Mouse (Mus musculus) neural tube, embryonic 14.5 days (tissue): ENCODE results near the gene Slc20a1. TPM values are rescaled to one million over a fixed set of nuclear protein-coding genes. Genes with fewer than 3 reads are reported as not detected.
A peak's percentile ranks its signal among the peaks of the same experiment; 100 is the strongest.

Source experiments
- ATAC-seq: fragments of 200-750 bp; cut with Nextera tagmentation; 2 replicates; pipeline ENCODE4 v1.8.0; 2017; ENCODE audit warnings: low read depth, mild to moderate bottlenecking, moderate TSS enrichment, moderate library complexity
- H3K27ac ChIP-seq: fragments of 300-500 bp; sonication (generic); 2 replicates; pipeline ENCODE4 v1.5.1; 2014; ENCODE audit warnings: low read depth, mild to moderate bottlenecking, control low read depth, low read length, moderate library complexity, mixed read lengths
- H3K27me3 ChIP-seq: fragments of 300-500 bp; sonication (generic); 2 replicates; pipeline ENCODE4 v1.6.1; 2014; ENCODE audit warnings: low read length; ENCODE audit not compliant: control insufficient read depth, insufficient read depth
- H3K36me3 ChIP-seq: fragments of 300-500 bp; sonication (generic); 2 replicates; pipeline ENCODE4 v1.6.1; 2014; ENCODE audit warnings: low read length, mixed read lengths; ENCODE audit not compliant: control insufficient read depth, insufficient read depth
- H3K4me1 ChIP-seq: fragments of 300-500 bp; sonication (generic); 2 replicates; pipeline ENCODE4 v1.6.1; 2014; ENCODE audit warnings: low read length; ENCODE audit not compliant: control insufficient read depth, insufficient read depth
- H3K4me2 ChIP-seq: fragments of 300-500 bp; sonication (generic); 2 replicates; pipeline ENCODE4 v1.6.1; 2014; ENCODE audit warnings: mild to moderate bottlenecking, low read depth, low read length, control low read depth
- H3K4me3 ChIP-seq: fragments of 300-500 bp; sonication (generic); 2 replicates; pipeline ENCODE4 v1.5.1; 2014; ENCODE audit warnings: low read depth, low read length, control low read depth, mixed read lengths
- H3K9ac ChIP-seq: fragments of 300-500 bp; sonication (generic); replicated peaks from 2 replicates; pipeline ENCODE4 v1.6.1; 2014; ENCODE audit warnings: low read depth, mild to moderate bottlenecking, control low read depth, low read length, mixed read lengths
- H3K9me3 ChIP-seq: fragments of 300-500 bp; sonication (generic); 2 replicates; pipeline ENCODE4 v1.6.1; 2016; ENCODE audit warnings: low read length; ENCODE audit not compliant: control insufficient read depth
- WGBS: fragments of 180-500 bp; shearing (Covaris S2); extraction: QIAGEN DNeasy Blood & Tissue Kit; methylation state at CpG from one replicate; pipeline ENCODE4 v1.1.7; 2014; 5-methylcytosine and 5-hydroxymethylcytosine counted together
- polyA plus RNA-seq: library from polyadenylated mRNA; unstranded; fragments of >200 nt; fragmentation: Nextera tagmentation; extraction: Ambion mirVana; gene quantifications from 2 replicates; pipeline ENCODE4 v1.2.1, GENCODE M21; 2014

Slc20a1 gene
- polyA plus RNA-seq, 1 experiment from 2014 or later, result 56.3 TPM

DNA sequence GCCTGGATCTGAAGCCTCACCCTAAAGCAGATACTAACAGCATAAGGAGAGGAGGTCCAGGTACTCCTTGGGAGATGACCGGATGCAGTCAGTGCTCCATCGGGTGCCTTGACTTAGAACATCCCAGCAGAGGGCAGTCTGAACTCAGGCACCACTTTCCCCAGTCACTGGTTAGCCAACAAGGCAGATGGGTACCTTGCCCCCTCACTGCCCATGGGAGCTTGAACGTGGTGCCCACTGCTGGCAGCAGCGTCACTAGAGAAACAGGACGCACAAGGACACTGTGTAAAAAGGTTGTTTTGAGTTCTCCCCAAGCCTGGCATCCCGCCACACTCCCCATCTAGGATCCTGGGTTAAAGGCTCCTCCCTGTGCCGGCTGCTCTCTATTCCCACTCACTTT lies 24.1 kb upstream of the Slc20a1 start:
- Histone ChIP-seq H3K4me2 (no peak overlapping the region), H3K9ac (no peak overlapping the region), H3K27ac (no peak overlapping the region), H3K4me3 (no peak overlapping the region), H3K9me3 (no peaks in the 10 kb centered on the region), H3K27me3 (no peaks in the 10 kb centered on the region), H3K4me1 (no peaks in the 10 kb centered on the region), H3K36me3 (no peaks in the 10 kb centered on the region)
- 37% methylated on average over 7 of the region's 7 CpGs for WGBS
- peak; percentile 28; the same call in 1 of the 2 replicates for ATAC-seq

DNA sequence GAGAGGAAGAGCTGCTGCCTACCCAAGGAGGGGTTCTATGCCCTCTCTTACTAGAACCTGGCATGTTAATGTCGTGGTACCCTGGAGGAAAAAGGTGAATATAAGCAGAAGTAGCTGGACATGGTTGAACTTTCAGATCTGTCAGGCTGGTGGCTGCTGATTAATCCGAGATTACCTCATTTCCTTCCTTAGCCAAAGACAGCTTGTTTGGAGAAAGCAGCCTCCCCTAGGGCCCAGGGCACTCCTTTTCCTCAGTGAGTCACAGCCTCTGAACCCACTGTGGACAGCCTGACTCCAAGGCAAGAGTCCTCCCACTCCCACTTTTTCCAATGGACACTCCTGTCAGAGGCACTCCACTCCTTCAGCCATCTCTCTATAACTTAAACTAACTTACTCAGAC lies 22.9 kb upstream of the Slc20a1 start:
- no peaks in the 10 kb centered on the region for H3K4me1 ChIP-seq
- H3K36me3 ChIP-seq, result no peaks in the 10 kb centered on the region
- H3K4me3 ChIP-seq, result no peak overlapping the region
- H3K27ac ChIP-seq, result no peak overlapping the region
- no peak for ATAC-seq
- no peak overlapping the region for H3K9ac ChIP-seq
- H3K9me3 ChIP-seq, result no peaks in the 10 kb centered on the region
- H3K4me2 ChIP-seq, result no peak overlapping the region
- WGBS, result 68% methylated on average over 2 of the region's 2 CpGs
- H3K27me3 ChIP-seq, result no peaks in the 10 kb centered on the region

DNA sequence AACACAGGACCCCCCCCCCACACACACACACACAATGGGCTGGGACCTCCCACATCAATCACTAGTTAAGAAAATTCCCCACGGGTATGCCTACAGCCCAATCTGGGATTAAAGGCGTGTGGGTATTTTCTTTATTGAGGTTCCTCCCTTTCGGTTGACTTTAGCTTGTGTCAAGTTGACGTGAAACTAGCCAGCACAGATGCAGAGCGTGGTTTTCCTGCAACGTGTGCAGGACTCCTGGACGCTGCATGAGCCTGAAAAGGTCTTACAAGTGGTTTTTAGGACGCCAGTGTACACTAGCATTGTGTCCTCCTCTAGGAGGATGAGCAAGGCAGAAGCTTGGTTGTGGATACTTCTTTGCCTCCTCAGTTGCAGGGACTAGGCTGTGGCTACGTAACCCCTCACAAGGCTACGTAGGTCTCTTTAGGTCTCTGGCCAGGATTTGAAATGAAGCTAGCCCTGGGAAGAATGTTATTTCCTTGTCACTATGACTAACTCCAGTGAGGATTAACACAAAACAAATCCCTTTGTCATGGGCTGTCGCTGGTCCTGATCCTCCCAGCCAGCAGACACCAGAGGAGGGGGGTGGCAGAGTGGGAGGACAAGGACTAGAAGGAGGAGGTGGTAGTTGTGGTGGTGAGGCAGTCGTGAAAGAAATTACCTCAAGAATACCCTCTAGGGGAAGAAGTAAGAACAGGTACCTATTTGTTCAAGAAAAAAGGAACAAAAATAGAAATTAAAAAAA lies 21.7 kb upstream of the Slc20a1 start:
- H3K9ac ChIP-seq, result no peak overlapping the region
- no peaks in the 10 kb centered on the region for H3K4me1 ChIP-seq
- H3K27ac ChIP-seq, result no peak overlapping the region
- WGBS, result 77% methylated on average over 12 of the region's 12 CpGs
- no peaks in the 10 kb centered on the region for H3K9me3 ChIP-seq
- ATAC-seq, result no peak
- no peaks in the 10 kb centered on the region for H3K27me3 ChIP-seq
- H3K4me2 ChIP-seq, result no peak overlapping the region
- no peak overlapping the region for H3K4me3 ChIP-seq
- no peaks in the 10 kb centered on the region for H3K36me3 ChIP-seq

DNA sequence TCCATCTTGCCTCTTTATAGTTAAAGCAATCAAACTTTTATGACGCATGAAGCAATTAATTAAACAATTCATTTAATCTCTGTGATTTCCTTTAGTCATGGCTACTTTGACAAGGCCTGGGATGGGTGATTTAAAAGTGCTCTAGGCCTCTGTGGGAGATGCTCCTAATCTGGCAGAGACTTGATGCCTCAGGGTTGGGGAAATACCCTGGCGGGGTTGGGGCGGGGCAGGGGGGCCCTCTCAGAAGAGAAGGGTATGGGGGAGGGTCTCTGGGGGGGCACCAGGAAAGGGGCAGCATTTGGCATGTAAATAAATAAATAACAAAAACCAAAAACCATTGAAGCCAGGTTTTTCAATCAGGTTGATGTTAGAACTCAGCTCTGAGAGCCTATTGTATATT lies 20.9 kb upstream of the Slc20a1 start:
- H3K9ac ChIP-seq, result no peak overlapping the region
- 41% methylated on average over 3 of the region's 3 CpGs for WGBS
- no peak for ATAC-seq
- H3K27ac ChIP-seq, result no peak overlapping the region
- H3K27me3 ChIP-seq, result no peaks in the 10 kb centered on the region
- no peak overlapping the region for H3K4me2 ChIP-seq
- H3K4me3 ChIP-seq, result no peak overlapping the region
- H3K9me3 ChIP-seq, result no peaks in the 10 kb centered on the region
- no peaks in the 10 kb centered on the region for H3K36me3 ChIP-seq
- H3K4me1 ChIP-seq, result no peaks in the 10 kb centered on the region

DNA sequence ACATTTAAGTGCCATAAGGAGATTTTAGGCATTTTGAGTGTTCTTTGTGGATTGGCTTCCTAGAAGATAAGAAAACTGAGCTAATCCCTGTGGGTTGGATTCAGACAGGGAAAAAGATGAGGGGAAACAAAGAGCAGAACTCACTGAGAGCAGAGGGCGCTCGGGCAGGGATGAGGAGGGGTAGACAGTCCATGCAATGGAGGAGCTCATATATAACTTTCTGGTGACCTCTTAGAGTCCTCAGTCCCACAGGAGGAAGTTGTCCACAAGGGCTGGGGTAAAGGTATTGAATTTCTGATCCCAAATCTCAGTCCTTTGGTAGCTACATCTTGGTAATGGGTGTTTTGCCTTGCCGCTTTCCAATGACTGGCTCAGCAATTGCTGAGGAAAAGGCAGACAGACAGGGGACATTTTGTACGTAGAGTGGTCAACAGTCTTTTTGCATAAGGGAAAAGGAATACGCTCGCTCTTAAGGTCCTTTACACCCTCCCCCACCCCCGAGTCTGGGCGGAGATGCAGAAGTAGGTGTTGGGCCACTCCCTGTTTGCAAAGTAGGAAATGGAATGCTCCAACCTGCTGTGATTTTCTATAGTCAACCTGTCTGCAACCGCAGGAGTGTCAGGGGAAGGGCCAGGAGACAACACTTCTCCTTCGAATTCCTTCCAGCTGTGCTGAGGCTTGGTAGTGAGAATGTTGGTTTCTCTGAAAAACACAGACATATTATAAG lies 20.2 kb upstream of the Slc20a1 start:
- H3K4me1 ChIP-seq, result no peaks in the 10 kb centered on the region
- no peaks in the 10 kb centered on the region for H3K9me3 ChIP-seq
- H3K4me2 ChIP-seq, result no peak overlapping the region
- H3K36me3 ChIP-seq, result no peaks in the 10 kb centered on the region
- H3K4me3 ChIP-seq, result no peak overlapping the region
- no peak overlapping the region for H3K27ac ChIP-seq
- no peak for ATAC-seq
- H3K9ac ChIP-seq, result no peak overlapping the region
- H3K27me3 ChIP-seq, result no peaks in the 10 kb centered on the region
- 51% methylated on average over 10 of the region's 10 CpGs for WGBS

DNA sequence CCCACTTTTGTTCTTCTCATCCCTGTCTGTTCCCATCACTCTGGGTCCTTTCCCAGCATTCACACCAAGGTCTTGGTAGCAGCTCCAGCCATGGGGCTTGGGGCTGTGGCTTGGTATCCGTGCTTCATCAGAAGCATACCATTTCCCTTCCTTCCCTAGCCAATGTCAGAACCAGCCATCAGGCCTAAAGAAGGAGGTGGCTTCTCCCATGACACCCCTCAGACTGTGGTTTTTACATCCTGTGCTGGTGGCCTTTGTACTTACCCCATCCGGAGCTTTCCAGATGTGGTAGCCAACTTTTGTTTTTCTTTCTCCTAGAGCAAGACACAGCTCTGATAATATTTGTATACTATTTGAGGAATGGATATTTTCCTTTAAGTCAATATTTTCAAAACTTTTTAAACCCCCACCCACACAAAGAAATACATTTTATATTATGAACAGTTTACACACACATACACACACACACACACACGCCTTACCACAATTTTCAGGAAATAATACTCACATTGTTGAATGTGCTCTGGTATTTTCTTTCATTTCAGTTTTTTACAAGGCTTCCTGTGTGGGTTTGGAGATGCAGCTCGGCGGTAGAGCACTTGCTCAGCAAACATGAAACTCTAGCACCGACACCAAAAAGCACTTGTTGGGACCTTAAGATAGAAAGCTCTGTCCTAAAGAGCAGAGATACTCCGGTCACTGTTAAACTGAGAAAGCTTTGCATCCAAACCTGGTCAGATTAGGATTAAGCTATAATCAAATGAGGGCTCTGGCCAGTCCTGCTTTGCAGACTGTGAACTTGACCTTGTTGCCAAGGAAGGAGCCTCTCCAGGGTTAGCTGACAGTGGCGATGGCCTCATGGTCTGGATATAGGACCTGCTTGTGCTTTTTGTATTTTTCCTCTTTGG lies 18.4 kb upstream of the Slc20a1 start:
- Histone ChIP-seq H3K9me3 (no peaks in the 10 kb centered on the region), H3K27me3 (no peaks in the 10 kb centered on the region), H3K9ac (no peak overlapping the region), H3K4me3 (no peak overlapping the region), H3K36me3 (no peaks in the 10 kb centered on the region), H3K4me2 (no peak overlapping the region), H3K27ac (no peak overlapping the region), H3K4me1 (no peaks in the 10 kb centered on the region)
- ATAC-seq, result no peak
- 83% methylated on average over 8 of the region's 8 CpGs for WGBS

DNA sequence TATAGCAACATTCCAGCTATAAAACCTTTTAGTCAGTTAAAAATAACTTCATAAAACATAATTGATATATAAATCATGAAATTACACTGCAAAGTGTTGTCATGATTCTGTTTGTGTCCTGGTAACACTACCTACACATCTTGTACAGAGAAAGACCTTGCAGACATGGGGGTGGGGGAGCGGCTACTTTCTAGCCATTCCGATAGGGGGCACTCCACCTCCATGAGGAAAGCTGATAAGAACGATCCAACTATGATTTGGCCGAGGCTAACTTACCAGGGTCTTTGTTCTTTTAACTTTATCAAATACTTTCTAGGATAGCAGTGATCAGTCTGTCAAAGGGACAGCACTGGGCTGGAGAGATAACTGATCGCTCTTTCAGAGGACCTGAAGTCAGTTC lies 17.1 kb upstream of the Slc20a1 start:
- H3K27ac ChIP-seq, result no peak overlapping the region
- WGBS, result 91% methylated on average over 5 of the region's 5 CpGs
- no peaks in the 10 kb centered on the region for H3K9me3 ChIP-seq
- no peaks in the 10 kb centered on the region for H3K27me3 ChIP-seq
- H3K4me3 ChIP-seq, result no peak overlapping the region
- no peak for ATAC-seq
- H3K4me1 ChIP-seq, result no peaks in the 10 kb centered on the region
- H3K36me3 ChIP-seq, result no peaks in the 10 kb centered on the region
- H3K9ac ChIP-seq, result no peak overlapping the region
- H3K4me2 ChIP-seq, result no peak overlapping the region

DNA sequence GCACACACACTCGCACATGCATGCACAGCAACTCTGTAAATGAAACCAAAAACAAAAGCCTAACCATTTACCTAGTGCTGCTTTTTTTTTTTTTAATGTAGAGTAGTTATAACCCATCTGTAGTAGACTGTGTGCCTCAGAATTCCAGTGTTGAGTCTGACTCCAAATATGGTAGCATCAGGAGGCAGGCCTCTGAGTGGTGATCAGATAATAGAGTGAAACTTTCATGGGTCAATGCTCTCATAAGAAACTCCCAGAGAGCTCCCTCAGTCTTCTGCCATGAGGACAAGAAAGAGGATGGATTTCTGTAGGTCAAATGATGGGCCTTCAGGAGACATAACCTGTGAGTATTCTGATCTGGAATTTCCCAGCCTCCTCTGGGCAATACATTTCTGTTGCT lies 16.2 kb upstream of the Slc20a1 start:
- Histone ChIP-seq H3K27me3 (no peaks in the 10 kb centered on the region), H3K36me3 (no peaks in the 10 kb centered on the region), H3K4me3 (no peak overlapping the region), H3K27ac (no peak overlapping the region), H3K9ac (no peak overlapping the region), H3K9me3 (no peaks in the 10 kb centered on the region), H3K4me1 (no peaks in the 10 kb centered on the region), H3K4me2 (no peak overlapping the region)
- WGBS, result 97% methylated on average over 1 of the region's 1 CpGs
- ATAC-seq, result no peak
